Mouse (Mus musculus) liver, postnatal 0 days (tissue): Measurements from ENCODE around the gene Kcmf1.

Source experiments
- CTCF ChIP-seq: sonication (generic); IDR thresholded peaks from 2 replicates; pipeline ENCODE4 v1.5.1; 2016; ENCODE audit warnings: antibody characterized with exemption, low read depth
- EP300 ChIP-seq: IDR thresholded peaks from 2 replicates; pipeline ENCODE4 v1.6.1; 2016; ENCODE audit warnings: antibody characterized with exemption, low read depth, mild to moderate bottlenecking

GRCm38 (mm10) chr6:72797763-72798162, 102.0 kb downstream of the Kcmf1 start:
- TF ChIP-seq CTCF (no peak), EP300 (no peak)
